Mouse (Mus musculus): Measurements from ENCODE around the gene Ddo. TPM values are rescaled to one million over a fixed set of nuclear protein-coding genes. Genes with fewer than 3 reads are reported as not detected.

The Ddo gene
- total RNA-seq, 2 experiments from 2014 or later, result 8.5 to 12.7 TPM

DNA sequence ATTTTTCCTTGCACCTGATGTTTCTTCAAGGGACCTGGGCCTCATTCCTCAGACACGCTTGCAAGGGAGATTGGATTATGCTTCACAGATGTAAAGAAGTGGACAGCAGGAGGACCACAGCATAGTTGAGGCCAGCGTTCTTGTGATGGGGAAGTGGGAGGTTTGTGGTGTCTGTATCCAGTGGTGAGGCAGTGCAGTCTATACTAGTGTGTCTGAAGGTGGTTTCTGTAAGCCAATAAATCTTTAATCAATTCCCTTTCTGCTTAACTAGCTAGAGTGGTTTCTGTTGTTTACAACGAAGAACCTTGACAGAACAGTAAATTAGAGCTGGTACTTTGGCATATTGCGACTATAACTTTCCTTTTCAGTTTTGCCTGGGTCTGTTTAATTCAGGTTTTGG lies 68.8 kb downstream of the Ddo start:
- intact Hi-C loops (cut with DNase I), result no loop called here
- peak in 1 of 2 experiments; percentile 3 for DNase-seq (ENCODE audit: low spot score in 2 of 2)

DNA sequence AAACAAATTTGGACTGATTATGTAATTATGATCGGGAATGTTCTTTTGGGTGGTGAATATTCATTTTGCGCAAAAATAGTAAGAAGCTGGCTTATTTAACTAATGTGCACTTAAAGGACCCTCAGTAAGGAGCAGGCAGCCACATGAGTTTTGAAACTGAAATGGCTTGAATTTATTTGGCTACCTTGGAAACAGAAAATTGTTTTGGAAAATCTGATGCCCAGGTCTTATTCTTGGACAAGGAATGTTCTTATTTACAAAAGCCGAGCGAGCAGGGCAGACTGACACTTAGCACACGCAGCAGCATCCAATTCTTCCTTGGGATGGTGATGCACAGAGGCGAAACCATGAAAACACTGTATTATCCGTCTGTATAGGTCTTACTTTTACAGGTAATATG lies 81.3 kb downstream of the Ddo start:
- intact Hi-C loops (cut with DNase I), result loop anchor here (2.0 kb wide), 1 partner anchor 22 kb away; no protein-coding TSS in a partner anchor
- DNase-seq (ENCODE audit: low spot score in 2 of 2), result peak in 1 of 2 experiments; percentile 4

DNA sequence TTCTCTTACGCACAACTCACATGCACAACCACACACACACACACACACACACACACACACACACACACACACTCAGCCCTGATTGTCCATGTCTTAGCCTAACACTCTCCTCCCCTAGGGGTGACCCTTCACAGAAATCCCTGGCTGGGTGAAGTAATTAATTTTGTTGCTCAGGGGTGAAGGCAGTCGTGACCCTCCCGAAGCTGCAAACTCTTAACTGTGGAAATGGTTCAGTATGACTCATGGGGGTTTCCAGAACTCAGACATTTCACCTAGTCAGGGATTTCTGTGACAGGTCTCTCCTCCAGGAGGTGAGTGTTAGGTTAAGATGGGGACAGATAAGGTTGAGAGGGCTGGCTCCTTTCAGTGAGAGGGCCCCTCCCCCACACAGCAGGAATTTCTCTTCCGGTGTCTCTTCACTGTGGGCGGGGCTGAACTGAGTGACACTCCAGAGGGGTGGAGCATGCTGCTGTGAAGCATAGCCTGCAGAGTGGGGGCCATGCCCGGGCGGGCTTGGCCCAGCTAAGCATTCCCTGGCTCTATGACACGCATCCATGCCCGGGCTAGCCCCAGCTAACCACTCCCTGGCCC lies 83.3 kb downstream of the Ddo start:
- intact Hi-C loops (cut with DNase I), result no loop called here
- DNase-seq (ENCODE audit: low spot score in 2 of 2), result peak in 1 of 2 experiments; percentile 5

DNA sequence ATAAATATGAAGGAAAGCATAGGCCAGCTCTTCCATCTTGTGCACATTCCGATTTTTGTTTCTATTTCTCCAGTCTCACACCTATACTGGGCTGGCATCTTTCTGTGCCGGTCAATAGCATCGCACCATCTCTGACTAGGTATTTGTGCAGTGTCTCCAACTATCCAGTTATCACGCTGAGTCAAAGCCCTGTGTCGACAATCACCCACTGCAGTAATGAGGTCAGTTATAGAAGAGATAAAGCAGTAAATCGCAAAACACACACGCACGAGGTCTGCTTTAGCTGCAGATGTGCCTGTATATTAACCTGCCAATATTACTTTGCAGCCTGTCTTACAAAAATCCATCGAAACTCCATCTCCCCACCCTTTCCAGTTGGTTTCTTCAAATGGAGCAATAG lies 84.0 kb downstream of the Ddo start:
- DNase-seq (ENCODE audit: low spot score in 2 of 2), result peak in 1 of 2 experiments; percentile 3
- intact Hi-C loops (cut with DNase I), result no loop called here

DNA sequence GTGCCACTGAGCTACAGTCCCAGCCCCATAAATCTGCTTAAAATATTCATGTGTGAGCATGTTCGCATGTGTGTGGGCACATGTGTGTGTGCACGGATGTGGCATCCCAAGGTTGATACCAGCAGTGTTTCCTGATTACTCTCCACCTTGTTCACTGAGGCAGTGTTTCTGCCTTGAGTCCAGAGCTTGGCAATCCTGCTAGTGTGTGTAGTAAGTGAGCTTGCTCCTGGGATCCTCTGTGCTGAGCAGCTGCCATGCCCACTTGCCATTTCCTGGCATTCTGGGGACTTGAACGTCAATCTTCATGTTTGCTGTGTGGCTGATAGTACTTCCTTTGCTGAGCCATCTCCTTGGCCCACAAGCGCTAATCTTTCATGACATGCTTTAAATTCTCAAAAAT lies 85.3 kb downstream of the Ddo start:
- DNase-seq (ENCODE audit: low spot score in 2 of 2), result peak in 1 of 2 experiments; percentile 10
- intact Hi-C loops (cut with DNase I), result no loop called here

DNA sequence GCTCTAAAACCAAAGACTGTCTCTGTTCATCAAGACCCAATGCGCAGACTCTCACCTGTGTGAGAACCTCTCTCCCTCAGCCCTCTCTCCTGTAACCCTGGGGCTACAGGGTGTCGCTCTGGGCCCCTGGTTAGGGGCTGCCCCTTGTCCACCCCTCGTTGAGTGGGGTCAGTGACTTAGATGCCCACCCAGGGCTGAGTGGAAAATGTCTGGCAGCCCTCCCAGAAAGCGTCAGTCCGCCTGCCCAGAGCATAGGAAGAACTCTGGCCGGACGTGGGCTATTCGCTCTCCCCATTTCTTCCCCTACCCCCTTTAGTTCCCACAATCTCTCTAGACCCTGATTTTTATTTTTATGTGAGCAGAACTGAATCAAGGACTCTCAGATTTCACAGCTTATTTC lies 86.5 kb downstream of the Ddo start:
- peak in 1 of 2 experiments; percentile 3 for DNase-seq (ENCODE audit: low spot score in 2 of 2)
- intact Hi-C loops (cut with DNase I), result no loop called here

DNA sequence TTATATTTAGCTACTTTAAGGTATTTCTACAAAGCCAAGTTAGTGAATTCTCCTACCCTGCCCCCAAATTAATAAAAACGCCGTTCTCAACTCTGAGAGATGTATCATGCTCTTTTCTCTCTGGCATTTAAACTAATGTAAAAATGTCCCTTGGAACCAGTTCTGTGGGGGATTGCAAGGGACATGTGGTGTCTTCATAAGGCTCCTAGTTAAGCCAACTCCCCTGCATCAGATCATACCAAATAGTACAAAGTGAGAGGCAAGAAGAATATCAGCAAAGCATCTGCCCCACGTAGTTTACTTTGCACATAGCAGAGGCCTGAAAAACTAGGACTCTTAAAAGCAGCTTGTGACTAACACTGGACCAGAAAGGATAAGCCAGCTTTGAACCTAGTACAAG lies 86.9 kb downstream of the Ddo start:
- DNase-seq (ENCODE audit: low spot score in 2 of 2), result peak in 1 of 2 experiments; percentile 13
- intact Hi-C loops (cut with DNase I), result no loop called here

DNA sequence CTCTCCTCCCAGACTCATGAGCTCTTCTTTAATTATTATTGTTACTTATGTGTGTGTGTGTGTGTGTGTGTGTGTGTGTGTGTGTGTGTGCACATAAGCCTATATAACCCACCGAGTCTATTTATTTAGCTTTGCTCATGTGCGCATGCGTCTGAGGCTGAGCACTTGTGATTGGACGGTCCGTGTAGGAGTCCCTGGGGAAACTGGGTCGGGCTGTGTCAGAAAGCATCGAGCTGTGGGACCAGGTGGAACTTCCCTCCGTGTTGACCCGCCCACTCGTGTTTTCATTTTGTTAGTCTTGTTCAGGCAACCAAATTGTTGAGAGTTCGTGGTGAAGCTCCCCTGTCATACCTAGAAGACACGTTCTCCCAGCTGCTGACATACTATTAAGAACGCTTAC lies 88.6 kb downstream of the Ddo start:
- DNase-seq (ENCODE audit: low spot score in 2 of 2), result peak in 1 of 2 experiments; percentile 1
- intact Hi-C loops (cut with DNase I), result no loop called here

DNA sequence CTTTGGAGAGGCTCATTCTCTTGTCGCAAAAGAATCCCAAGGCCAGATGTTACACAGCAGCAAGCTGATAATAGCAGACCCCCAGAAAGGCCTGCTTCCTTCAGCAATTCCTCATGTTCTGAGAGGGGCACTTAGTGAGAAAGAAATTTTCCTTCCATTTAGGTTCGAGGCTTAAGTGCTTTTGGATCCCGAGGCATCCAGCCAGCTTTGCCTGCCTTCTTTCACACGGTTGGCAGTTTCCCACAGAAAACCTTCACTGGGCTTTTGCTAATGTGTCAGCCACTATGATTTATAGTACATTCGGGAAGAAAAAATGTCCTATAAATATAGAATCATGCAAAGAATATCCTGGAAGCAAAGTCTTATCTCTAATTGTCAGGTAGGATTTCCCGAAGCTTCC lies 89.3 kb downstream of the Ddo start:
- intact Hi-C loops (cut with DNase I), result no loop called here
- DNase-seq (ENCODE audit: low spot score in 2 of 2), result peak in 1 of 2 experiments; percentile 39

DNA sequence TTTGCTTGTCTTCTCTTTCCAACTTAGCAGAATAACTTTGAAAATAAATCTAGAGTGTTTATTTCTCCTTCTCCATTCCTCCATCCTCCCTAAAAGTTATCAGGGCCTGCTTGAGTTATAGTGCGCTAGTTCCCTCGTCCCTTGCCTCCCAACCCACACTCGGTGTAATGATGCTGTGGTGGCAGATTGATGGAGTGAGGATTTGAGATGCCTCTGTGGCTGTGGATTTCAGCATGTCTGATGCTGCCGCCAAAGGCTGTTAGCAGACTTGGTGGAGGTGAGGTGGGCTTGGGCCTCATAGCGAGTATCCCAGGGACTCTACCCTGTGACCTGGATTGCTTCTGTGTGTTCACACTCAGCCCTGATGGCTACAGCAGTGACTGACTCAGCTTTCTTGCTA lies 91.1 kb downstream of the Ddo start:
- intact Hi-C loops (cut with DNase I), result no loop called here
- no peak for DNase-seq (ENCODE audit: low spot score in 2 of 2)

DNA sequence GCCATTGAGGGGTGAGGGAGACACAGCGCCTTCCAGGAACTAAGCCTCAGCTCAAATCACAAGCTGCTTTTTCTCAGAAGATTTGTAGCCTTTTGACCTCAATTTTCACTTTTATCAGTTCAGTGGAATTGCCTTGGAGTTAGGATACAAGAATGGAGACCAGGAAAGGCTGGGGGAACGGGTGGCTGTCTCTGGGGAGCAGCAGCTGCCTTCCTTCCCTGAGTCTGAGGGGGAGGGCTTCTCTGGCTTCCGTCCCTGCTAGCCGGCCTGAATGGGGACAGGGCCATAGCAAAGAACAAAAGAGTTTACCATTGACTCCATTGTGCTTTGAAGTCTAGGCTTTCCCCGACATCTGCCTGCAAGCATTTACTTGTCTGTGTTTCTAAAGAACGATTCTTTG lies 94.5 kb downstream of the Ddo start:
- intact Hi-C loops (cut with DNase I), result no loop called here
- peak in 1 of 2 experiments; percentile 2 for DNase-seq (ENCODE audit: low spot score in 2 of 2)

DNA sequence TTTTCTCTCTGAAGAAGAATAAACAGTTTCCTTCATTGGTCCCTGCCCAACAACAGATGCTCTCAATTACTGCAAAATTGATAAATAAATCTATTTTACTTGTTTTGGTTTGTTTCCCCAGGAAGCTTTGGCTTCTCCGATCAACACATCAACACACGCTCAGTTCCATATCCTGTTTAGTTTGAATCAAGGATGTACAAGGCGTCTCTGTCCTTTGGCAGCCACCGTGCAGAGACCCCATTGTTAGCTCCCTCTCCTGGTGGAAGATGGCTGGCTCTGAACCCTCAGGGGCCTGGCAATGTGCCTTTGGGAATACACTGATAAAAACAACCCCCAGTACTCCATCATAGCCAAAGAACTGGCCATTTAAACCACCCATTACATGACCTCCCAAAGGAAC lies 95.3 kb downstream of the Ddo start:
- intact Hi-C loops (cut with DNase I), result no loop called here
- DNase-seq (ENCODE audit: low spot score in 2 of 2), result peak in 1 of 2 experiments; percentile 1

DNA sequence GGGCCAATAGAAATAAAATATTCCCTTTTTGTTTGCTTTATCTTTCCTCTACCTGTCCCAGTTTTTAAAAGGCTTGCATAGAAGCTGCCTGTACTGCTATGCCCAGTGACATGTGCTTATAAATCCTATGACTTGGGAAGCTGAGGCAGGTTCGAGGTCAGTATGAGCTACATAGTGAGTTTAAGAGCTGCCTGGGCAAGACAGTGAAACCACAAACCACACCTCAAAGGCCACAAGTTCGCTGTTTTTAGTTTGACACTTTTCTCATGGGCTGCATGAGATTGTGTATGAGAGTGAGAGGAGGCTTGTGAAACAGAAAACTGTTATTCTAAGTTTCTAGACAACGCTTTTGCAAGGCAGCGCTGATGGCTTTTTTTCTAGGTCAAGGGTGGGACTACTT lies 95.7 kb downstream of the Ddo start:
- intact Hi-C loops (cut with DNase I), result no loop called here

DNA sequence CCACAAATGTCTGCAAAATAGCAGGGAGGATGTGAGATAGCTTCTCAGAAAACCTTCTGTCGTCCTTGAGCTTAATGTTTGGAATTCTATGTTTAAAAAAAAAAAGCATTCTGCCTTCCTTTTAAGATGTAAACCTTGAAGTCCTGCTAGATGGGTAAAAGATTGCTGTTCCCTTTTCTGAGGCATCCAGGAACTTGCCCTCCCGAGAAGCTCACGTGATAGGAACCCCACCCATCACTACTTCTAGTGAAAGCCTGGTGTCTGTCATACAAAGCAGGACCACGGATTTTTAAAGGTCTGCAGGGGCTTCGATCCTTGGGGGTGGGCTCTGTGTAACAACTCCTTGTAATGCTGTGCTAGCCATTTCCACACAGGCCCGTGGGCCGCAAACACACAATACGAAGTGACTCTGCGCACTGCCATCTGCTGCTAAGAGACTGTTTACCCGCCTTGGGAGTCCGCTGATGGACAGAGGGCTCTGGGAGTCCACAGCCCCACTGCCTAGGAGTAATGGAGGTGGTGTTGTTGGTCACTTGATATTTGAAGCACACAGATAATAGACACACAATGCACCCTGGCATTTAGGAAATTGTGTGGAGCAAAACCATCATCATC lies 96.6 kb downstream of the Ddo start:
- intact Hi-C loops (cut with DNase I), result no loop called here
- peak in 1 of 2 experiments; percentile 12 for DNase-seq (ENCODE audit: low spot score in 2 of 2)

More for the DNA sequence above, 95.7 kb downstream of the Ddo start:
- DNase-seq (ENCODE audit: low spot score in 2 of 2), result peak in 1 of 2 experiments; percentile 3

DNA sequence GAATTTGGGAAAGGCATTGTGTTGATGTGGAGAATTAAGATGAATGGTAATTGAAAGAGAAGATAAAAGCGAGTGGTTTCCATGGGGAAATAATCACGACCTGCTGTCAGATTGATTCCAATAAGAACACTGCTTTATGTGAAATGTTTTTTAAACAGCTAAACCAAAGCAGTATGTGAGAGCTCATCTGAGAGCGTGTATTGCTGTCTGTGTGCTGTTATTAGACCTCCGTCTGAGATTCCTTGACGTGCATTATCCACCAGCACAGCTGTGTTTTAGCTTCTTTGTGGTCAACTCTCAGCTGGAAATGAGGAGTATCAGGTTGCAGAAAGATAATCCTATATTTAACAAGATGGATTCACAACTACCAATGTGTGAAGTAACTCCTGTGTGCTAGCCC lies 97.2 kb downstream of the Ddo start:
- intact Hi-C loops (cut with DNase I), result no loop called here

DNA sequence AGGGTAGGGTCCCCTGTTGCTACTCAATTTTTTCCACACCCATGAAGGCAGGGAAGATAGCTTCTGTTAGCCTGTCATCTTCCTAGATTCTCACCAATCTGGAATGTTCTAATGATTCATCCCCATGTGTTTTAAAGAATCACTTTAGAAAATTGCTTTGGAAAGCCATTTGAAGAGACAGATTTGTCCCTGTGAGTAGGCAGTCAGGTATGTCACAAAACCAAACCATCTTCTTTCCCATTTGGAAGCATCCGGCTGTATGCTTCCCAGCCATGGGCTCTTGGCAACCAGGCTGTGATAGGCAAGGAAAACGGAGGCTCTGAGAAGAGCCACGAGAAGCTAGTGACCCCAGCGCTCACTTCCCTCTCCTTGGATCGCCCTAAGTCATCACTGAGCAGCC lies 100.4 kb downstream of the Ddo start:
- intact Hi-C loops (cut with DNase I), result no loop called here
- DNase-seq (ENCODE audit: low spot score in 2 of 2), result peak in 1 of 2 experiments; percentile 4

More for the DNA sequence above, 97.2 kb downstream of the Ddo start:
- peak in 1 of 2 experiments; percentile 5 for DNase-seq (ENCODE audit: low spot score in 2 of 2)

Other genes starting within 250 kb of the Ddo start
- gene Slc22a16, start 59.7 kb upstream of the Ddo start, total RNA-seq (2021), result not detected
- gene Mettl24, start 53.3 kb downstream of the Ddo start, total RNA-seq (2021), result 1 to 10 TPM; 2.5 to 2.8 TPM